Mouse (Mus musculus) cerebellum, adult 9-10 months (tissue): ENCODE measurements around the gene Cpne5.

ENCODE experiments used
- DNase-seq: peaks from one replicate; pipeline ENCODE4 v3.0.0; 2022

Gene Cpne5

GRCm38 (mm10) chr17:29165967-29166578 lies 71.9 kb downstream of the Cpne5 start:
- DNase-seq: no peak

- no peak for DNase-seq
These were observed 72.5 kb downstream of the Cpne5 start for GRCm38 (mm10) chr17:29165452-29165851.

GRCm38 (mm10) chr17:29164469-29165111 lies 73.4 kb downstream of the Cpne5 start:
- no peak for DNase-seq

- no peak for DNase-seq
These were observed 75.6 kb downstream of the Cpne5 start for GRCm38 (mm10) chr17:29162334-29162733.

GRCm38 (mm10) chr17:29159743-29160455 lies 78.1 kb downstream of the Cpne5 start:
- no peak for DNase-seq

GRCm38 (mm10) chr17:29159320-29159719 lies 78.6 kb downstream of the Cpne5 start:
- no peak for DNase-seq

GRCm38 (mm10) chr17:29158899-29159298 lies 79.1 kb downstream of the Cpne5 start:
- no peak for DNase-seq

GRCm38 (mm10) chr17:29156866-29157265 lies 81.1 kb downstream of the Cpne5 start:
- no peak for DNase-seq

- no peak for DNase-seq
These were observed 81.6 kb downstream of the Cpne5 start for GRCm38 (mm10) chr17:29156396-29156795.

GRCm38 (mm10) chr17:29155355-29156135 lies 82.4 kb downstream of the Cpne5 start:
- no peak for DNase-seq

- no peak for DNase-seq
These were observed 83.7 kb downstream of the Cpne5 start for GRCm38 (mm10) chr17:29154247-29154646.

GRCm38 (mm10) chr17:29152547-29152946 lies 85.4 kb downstream of the Cpne5 start:
- DNase-seq: no peak

- DNase-seq: no peak
These were observed 88.2 kb downstream of the Cpne5 start for GRCm38 (mm10) chr17:29149766-29150165.

GRCm38 (mm10) chr17:29147773-29148172 lies 90.2 kb downstream of the Cpne5 start:
- DNase-seq: no peak

GRCm38 (mm10) chr17:29147273-29147672 lies 90.7 kb downstream of the Cpne5 start:
- DNase-seq: no peak

- DNase-seq: no peak
These were observed 92.9 kb downstream of the Cpne5 start for GRCm38 (mm10) chr17:29145101-29145500.

GRCm38 (mm10) chr17:29143266-29143665 lies 94.7 kb downstream of the Cpne5 start:
- no peak for DNase-seq

GRCm38 (mm10) chr17:29141577-29141976 lies 96.4 kb downstream of the Cpne5 start:
- no peak for DNase-seq

- no peak for DNase-seq
These were observed 100.1 kb downstream of the Cpne5 start for GRCm38 (mm10) chr17:29137906-29138305.

- peak; percentile 58 for DNase-seq
These were observed 101.7 kb downstream of the Cpne5 start for GRCm38 (mm10) chr17:29136236-29136635.

GRCm38 (mm10) chr17:29135066-29135465 lies 102.9 kb downstream of the Cpne5 start:
- no peak for DNase-seq

- DNase-seq: no peak
These were observed 108.6 kb downstream of the Cpne5 start for GRCm38 (mm10) chr17:29129341-29129740.

- no peak for DNase-seq
These were observed 111.4 kb downstream of the Cpne5 start for GRCm38 (mm10) chr17:29126561-29126960.
